Mouse (Mus musculus) kidney, postnatal 10 days (tissue): Measurements from ENCODE around the gene Fcrlb.

Source experiments
- DNase-seq: peaks from one replicate; pipeline ENCODE4 v3.0.0; 2021; ENCODE audit warnings: mixed read lengths

Fcrlb gene

DNA sequence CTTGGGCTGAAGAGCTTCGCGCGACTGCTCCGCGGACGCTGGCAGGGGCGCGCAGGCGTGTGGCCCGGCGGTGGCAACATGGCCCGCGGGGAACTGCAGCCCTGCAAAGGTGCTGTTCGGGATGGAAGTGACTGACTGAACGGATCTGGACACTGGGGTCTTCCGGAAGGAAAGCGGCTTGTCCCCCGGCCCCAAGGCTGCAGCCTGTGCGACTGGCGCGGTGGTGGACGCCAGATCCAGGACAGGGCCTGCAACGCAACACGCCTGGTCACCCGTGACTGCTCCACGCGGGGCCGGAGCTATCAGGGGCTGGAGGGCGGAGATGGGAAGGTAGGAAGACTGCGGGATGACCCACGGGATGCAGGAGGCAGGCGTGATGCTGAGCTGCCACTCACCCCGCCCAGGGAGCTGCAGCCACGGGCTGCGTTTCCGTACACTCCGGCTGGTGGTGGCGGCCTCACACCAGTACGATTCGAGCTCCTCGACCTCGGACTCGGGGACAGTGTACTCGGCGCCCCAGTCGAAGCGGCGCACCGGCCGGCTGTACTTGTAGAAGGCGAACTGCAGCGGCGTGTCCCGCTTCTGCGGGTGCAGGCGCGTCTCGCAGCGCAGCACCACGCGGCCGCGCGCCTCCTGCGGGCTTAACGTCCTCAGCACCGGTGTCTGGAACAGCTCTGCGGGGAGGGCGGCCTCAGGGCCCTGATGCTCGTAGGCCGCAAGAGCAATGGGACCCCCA is 5.1 kb downstream of the Fcrlb start:
- peak; percentile 58 for DNase-seq

DNA sequence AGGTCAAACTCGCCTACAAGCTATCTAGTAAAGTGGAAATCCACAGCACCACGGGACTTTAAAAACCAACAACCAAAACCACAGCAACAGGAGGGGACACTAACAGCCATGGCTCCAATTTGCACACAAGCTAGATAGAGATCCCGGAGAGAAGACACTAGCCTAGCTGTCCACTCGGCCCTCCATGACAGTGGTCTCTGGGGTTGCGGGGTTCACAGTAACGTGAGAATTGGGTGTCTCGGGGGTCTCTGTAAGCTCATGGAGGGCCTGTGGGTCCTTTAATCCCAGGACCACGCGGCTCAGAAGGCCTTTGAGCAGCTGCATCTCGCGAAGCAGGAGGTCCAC is 5.7 kb downstream of the Fcrlb start:
- no peak for DNase-seq

GRCm38 (mm10) chr1:170903485-170903884 is 9.3 kb downstream of the Fcrlb start:
- DNase-seq: no peak

GRCm38 (mm10) chr1:170901536-170902238 is 11.1 kb downstream of the Fcrlb start:
- peak; percentile 89 for DNase-seq

- DNase-seq: peak; percentile 72
These were observed 11.8 kb downstream of the Fcrlb start for GRCm38 (mm10) chr1:170900799-170901467.

DNA sequence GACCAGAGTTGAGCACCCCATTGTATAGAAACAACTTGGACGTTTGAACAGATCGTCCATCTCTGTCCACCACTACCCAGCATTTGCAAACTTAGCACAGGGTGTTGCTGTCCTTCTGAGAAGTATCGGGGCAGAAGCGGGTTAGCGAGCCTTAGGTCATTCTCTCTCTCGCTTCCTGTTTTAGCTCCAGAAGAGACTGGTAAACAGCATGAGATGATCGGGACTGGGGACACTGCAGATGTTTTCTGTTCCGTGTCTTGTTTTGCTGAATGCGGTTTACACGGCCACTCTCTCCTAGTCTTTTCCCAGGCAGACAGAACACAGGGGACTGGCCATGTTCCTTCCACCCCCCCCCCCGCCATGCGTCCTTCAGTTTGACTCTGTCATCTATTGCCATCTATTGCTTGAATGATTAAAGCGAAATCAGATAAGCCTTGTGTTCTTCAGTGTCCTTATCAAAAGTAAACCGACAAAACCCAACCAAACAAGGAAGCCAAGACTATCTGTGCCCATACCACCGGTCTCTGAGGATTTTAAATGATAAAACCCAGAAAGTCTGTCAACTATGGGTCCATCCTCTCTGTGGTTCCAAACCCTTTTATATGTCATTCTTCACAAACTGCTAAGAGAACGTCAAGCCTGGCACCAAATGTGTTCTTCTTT is 14.2 kb downstream of the Fcrlb start:
- no peak for DNase-seq

DNA sequence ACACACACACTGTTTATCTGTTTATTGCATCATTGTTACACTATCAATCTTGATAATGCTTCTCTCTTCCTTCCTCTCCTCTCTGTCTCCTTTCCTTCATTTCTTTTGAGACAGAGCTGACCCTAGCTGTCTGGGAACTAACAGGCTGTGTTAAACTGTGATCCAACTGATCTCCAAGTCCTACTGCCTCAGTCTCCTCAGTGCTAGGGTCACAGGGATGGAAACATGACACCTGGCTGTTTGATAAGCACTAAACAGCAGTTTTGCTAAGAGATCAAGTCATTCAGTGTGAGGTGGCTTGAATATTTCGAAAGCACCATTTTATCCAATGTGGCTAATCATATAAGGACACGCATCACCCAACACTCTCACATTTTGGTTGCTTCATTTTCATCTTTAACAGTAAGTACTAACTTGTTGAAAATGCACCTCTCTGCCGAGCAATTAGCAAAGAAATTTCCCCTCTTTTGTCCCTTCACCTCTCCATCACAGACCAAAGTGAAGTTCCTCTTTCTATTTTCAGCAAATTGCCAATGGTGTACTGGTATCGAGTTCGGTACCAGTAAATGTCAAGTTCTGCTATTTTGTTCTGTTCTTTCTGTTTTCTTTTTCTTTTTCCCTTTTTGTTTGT is 16.0 kb downstream of the Fcrlb start:
- no peak for DNase-seq

GRCm38 (mm10) chr1:170894603-170895602 is 17.8 kb downstream of the Fcrlb start:
- no peak for DNase-seq

- DNase-seq: no peak
These were observed 20.5 kb downstream of the Fcrlb start for GRCm38 (mm10) chr1:170892279-170892678.

GRCm38 (mm10) chr1:170891646-170892045 is 21.1 kb downstream of the Fcrlb start:
- peak; percentile 34 for DNase-seq

DNA sequence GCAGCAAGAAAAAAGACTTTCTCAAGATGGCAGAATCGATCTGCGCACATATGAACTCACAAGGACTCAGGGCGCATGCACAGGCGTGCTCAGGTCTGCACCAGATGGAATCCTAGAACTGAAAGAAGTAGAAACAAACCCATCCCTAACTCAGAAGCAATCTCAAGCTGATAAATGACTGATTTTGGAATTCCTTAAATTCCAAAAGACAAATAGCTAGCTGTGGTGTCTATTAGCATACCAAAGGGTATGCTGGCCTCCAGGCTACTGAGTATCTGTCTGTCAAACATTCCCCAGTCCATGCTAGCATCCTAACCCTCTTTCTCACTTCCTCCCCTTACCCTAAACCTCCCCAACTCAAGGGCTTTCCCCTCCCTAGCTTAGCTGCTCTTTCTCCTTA is 23.4 kb downstream of the Fcrlb start:
- no peak for DNase-seq

DNA sequence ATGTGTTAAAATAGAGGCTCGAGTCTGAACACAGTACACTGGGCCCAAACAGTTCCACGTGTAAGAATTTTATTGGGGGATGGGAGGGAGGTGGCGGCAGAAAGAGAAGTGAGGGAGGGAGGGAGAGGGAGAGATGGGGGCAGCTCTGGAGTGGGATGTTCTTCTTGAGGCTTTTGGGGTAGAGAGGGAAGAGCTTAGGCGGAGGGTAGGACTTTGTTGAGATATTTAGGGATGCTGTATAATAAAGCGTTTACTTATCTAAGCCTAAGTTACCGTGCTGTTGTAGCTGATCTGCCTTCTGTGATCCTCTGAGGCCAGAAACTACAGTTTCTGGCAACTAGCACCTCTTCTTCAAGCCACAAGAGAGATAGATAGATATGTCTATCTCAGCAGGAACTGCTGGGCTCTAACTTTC is 26.7 kb downstream of the Fcrlb start:
- no peak for DNase-seq

GRCm38 (mm10) chr1:170884978-170885561 is 27.7 kb downstream of the Fcrlb start, which contains the start of the genes Gm26620 and Dusp12:
Gene Gm26620, plus strand, starts transcription at chr1:170885065.
Gene Dusp12, minus strand, starts transcription at chr1:170885540.
- peak; percentile 90 for DNase-seq

DNA sequence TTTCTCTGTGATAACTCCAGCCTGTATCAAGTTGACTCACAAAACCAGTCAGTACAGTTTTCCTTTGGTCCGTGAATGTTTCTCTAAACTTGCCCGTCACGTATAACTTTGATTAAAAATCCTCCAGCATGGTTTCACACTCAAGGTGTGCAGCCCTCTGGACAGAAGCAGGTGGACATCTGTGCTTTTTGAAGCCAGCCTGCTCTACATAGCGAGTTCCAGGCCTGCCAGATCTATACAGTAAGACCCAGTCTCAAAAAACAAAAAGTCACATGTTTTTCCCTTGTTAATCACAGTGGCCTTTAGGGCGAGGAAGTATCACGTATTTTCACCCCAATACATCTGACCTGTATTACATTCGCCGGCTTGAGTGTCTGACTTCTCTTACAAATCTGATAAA is 28.4 kb downstream of the Fcrlb start:
- no peak for DNase-seq

GRCm38 (mm10) chr1:170882915-170883485 is 29.7 kb downstream of the Fcrlb start:
- no peak for DNase-seq

- DNase-seq: no peak
These were observed 35.8 kb downstream of the Fcrlb start for GRCm38 (mm10) chr1:170876906-170877305.

DNA sequence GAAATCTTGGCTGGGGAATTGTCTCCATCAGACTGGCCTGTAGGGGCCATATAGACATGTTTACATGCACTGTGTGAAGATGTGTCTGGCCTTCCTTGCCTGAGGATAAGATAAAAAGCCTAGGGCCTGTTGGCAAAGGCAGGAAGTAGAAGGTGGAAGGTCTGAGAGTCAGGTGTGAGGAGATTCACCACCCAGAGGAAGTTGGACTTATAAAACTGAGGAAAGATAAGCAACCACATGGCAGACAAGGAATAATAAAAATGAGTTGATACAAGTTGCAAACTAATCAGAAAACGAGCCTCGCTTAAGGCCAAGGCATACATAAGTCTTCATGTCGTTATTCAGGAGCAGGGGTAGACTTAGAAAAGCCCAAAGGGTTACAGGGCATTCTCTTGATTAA is 37.1 kb downstream of the Fcrlb start:
- DNase-seq: no peak

DNA sequence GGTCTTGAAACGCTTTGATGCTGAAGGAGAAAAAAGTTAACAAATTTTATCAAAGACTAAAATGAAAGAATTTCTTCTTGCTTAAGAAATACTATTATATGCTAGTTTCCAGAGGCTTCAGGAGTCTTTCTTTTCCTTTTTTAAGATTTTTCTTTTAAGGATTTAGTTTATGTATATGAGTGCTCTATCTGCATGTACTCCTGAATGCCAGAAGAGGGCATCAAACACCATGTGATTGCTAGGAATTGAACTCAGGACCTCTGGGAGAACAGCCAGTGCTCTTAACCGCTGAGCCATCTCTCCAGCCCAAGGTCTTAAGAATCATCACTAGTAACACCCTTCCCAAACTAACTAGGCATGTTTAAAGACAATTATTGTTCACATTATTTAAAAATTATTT is 40.8 kb downstream of the Fcrlb start:
- DNase-seq: no peak

- DNase-seq: no peak
These were observed 41.3 kb downstream of the Fcrlb start for GRCm38 (mm10) chr1:170871402-170871801.

DNA sequence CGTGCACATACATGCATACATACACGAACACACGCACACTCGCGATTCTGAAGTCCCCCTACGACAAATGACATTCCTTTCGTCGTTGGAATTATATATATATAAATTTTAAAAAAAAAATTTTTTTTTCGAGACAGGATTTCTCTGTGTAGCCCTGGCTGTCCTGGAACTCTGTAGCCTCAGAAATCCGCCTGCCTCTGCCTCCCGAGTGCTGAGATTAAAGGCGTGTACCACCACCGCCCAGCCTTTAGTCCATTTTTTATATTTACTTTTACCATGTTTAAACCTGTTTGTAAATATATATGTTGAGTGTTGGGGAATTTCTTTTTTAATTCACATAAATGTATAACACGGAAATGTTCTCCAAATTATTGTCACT is 43.8 kb downstream of the Fcrlb start:
- DNase-seq: no peak
